Mouse (Mus musculus): ENCODE data around the gene Cd46. TPM values are rescaled to one million over a fixed set of nuclear protein-coding genes. Genes with fewer than 3 reads are reported as not detected.

The Cd46 gene
- total and polyA plus RNA-seq, 2 experiments from 2014 or later, result 1.2 to 3.4 TPM

- WGBS, result 83% methylated on average over 5 of the region's 5 CpGs
- TF ChIP-seq CTCF (IDR thresholded peaks at IDR 0.05), result no peak
- Histone ChIP-seq H3K4me2 (ENCODE audit: low read depth, low read length, poor library complexity, severe bottlenecking) (no peak overlapping the region), H3K27ac (ENCODE audit: low read depth, low read length) (no peak overlapping the region), H3K4me3 (ENCODE audit: low read depth, low read length) (no peak overlapping the region), H3K27me3 (ENCODE audit: insufficient read depth, low read length) (no peaks in the 10 kb centered on the region), H3K9me3 (ENCODE audit: low read length) (no peaks in the 10 kb centered on the region), H3K36me3 (ENCODE audit: insufficient read depth, low read length) (no peaks in the 10 kb centered on the region), H3K4me1 (ENCODE audit: insufficient read depth, low read length) (no peaks in the 10 kb centered on the region), H3K9ac (replicated peaks; ENCODE audit: low read length, poor library complexity, severe bottlenecking) (no peak overlapping the region)
- ATAC-seq (ENCODE audit: low FRiP score) (no peak), DNase-seq (ENCODE audit: low spot score) (no peak)
Measured at GRCm38 (mm10) chr1:194992589-194993317, 99.3 kb downstream of the Cd46 start.

GRCm38 (mm10) chr1:194991654-194992053, 100.4 kb downstream of the Cd46 start:
- 97% methylated on average over 2 of the region's 2 CpGs for WGBS
- ATAC-seq (ENCODE audit: low FRiP score), result no peak
- H3K4me1 ChIP-seq (ENCODE audit: insufficient read depth, low read length), result no peaks in the 10 kb centered on the region

GRCm38 (mm10) chr1:194990976-194991375, 101.1 kb downstream of the Cd46 start:
- H3K9ac ChIP-seq (replicated peaks; ENCODE audit: low read length, poor library complexity, severe bottlenecking), result no peak overlapping the region
- ATAC-seq (ENCODE audit: low FRiP score), result no peak
- no peaks in the 10 kb centered on the region for H3K9me3 ChIP-seq (ENCODE audit: low read length)
- 81% methylated on average over 2 of the region's 2 CpGs for WGBS
- TF ChIP-seq CTCF (IDR thresholded peaks at IDR 0.05), result no peak
- H3K4me3 ChIP-seq (ENCODE audit: low read depth, low read length), result no peak overlapping the region
- H3K36me3 ChIP-seq (ENCODE audit: insufficient read depth, low read length), result no peaks in the 10 kb centered on the region
- no peak for DNase-seq (ENCODE audit: low spot score)
- no peaks in the 10 kb centered on the region for H3K4me1 ChIP-seq (ENCODE audit: insufficient read depth, low read length)
- no peak overlapping the region for H3K4me2 ChIP-seq (ENCODE audit: low read depth, low read length, poor library complexity, severe bottlenecking)
- no peak overlapping the region for H3K27ac ChIP-seq (ENCODE audit: low read depth, low read length)
- no peaks in the 10 kb centered on the region for H3K27me3 ChIP-seq (ENCODE audit: insufficient read depth, low read length)

More at GRCm38 (mm10) chr1:194991654-194992053, 100.4 kb downstream of the Cd46 start:
- H3K9ac ChIP-seq (replicated peaks; ENCODE audit: low read length, poor library complexity, severe bottlenecking), result no peak overlapping the region
- H3K36me3 ChIP-seq (ENCODE audit: insufficient read depth, low read length), result no peaks in the 10 kb centered on the region
- TF ChIP-seq CTCF (IDR thresholded peaks at IDR 0.05), result no peak
- no peaks in the 10 kb centered on the region for H3K9me3 ChIP-seq (ENCODE audit: low read length)
- no peak for DNase-seq (ENCODE audit: low spot score)
- no peak overlapping the region for H3K4me3 ChIP-seq (ENCODE audit: low read depth, low read length)
- H3K4me2 ChIP-seq (ENCODE audit: low read depth, low read length, poor library complexity, severe bottlenecking), result no peak overlapping the region
- H3K27ac ChIP-seq (ENCODE audit: low read depth, low read length), result no peak overlapping the region
- no peaks in the 10 kb centered on the region for H3K27me3 ChIP-seq (ENCODE audit: insufficient read depth, low read length)

- 89% methylated on average over 1 of the region's 1 CpGs for WGBS
- TF ChIP-seq CTCF (IDR thresholded peaks at IDR 0.05), result no peak
- no peak overlapping the region for H3K27ac ChIP-seq (ENCODE audit: low read depth, low read length)
Measured at GRCm38 (mm10) chr1:194989024-194989423, 103.0 kb downstream of the Cd46 start.

More at GRCm38 (mm10) chr1:194989024-194989423, 103.0 kb downstream of the Cd46 start:
- H3K4me1 ChIP-seq (ENCODE audit: insufficient read depth, low read length), result no peaks in the 10 kb centered on the region
- no peaks in the 10 kb centered on the region for H3K36me3 ChIP-seq (ENCODE audit: insufficient read depth, low read length)
- H3K4me2 ChIP-seq (ENCODE audit: low read depth, low read length, poor library complexity, severe bottlenecking), result no peak overlapping the region
- H3K9me3 ChIP-seq (ENCODE audit: low read length), result no peaks in the 10 kb centered on the region
- H3K4me3 ChIP-seq (ENCODE audit: low read depth, low read length), result no peak overlapping the region
- DNase-seq (ENCODE audit: low spot score) (no peak), ATAC-seq (ENCODE audit: low FRiP score) (no peak)
- no peaks in the 10 kb centered on the region for H3K27me3 ChIP-seq (ENCODE audit: insufficient read depth, low read length)
- no peak overlapping the region for H3K9ac ChIP-seq (replicated peaks; ENCODE audit: low read length, poor library complexity, severe bottlenecking)

MicroRNAs encoded within 50 kb of the gene (microRNA counts, 519-probe panel; counts per million panel counts)
- 3,167 counts per million, percentile 72 among the panel's probes with 10 or more counts for microRNA mmu-miR-29b
- 4,717 counts per million, percentile 88 among the panel's probes with 10 or more counts for microRNA mmu-miR-29c

Small RNA genes within 50 kb of the gene (microRNA-seq; reads per million reads assigned to microRNA genes)
- gene Mir29b-2 (ENCODE audit: borderline number of aligned reads) (7.7 reads per million, percentile 17 among the genes with 10 or more reads in this experiment), gene Mir29c (ENCODE audit: borderline number of aligned reads) (543 reads per million, percentile 67 among the genes with 10 or more reads in this experiment)

Other genes with a start within 250 kb of the Cd46 start
- gene Cd34, start 153.4 kb downstream of the Cd46 start, total RNA-seq (2014; rRNA removed), result 18.5 and 23.9 TPM in 2 replicates
- 17.6 and 20.3 TPM in 2 replicates for gene Cd34, start 153.4 kb downstream of the Cd46 start, polyA plus RNA-seq (2015; fragmentation: Nextera tagmentation; extraction: Ambion mirVana)
- gene Cr1l, start 39.3 kb upstream of the Cd46 start, total RNA-seq (2014; rRNA removed), result 59.7 and 60.3 TPM in 2 replicates
- 39.3 and 41.1 TPM in 2 replicates for gene Cr1l, start 39.3 kb upstream of the Cd46 start, polyA plus RNA-seq (2015; fragmentation: Nextera tagmentation; extraction: Ambion mirVana)
- 0.22 and 1.7 TPM in 2 replicates for gene Cr2, start 84.5 kb upstream of the Cd46 start, total RNA-seq (2014; rRNA removed)
- 0.34 and 0.63 TPM in 2 replicates for gene Cr2, start 84.5 kb upstream of the Cd46 start, polyA plus RNA-seq (2015; fragmentation: Nextera tagmentation; extraction: Ambion mirVana)

Measured in midbrain, postnatal 0 days (tissue).